Mouse (Mus musculus) midbrain, embryonic 14.5 days (tissue): ENCODE results near the gene Lipe. TPM values are rescaled to one million over a fixed set of nuclear protein-coding genes. Genes with fewer than 3 reads are reported as not detected.

Experiments used
- ATAC-seq: fragments of 200-750 bp; cut with Nextera tagmentation; 2 replicates; pipeline ENCODE4 v1.8.0; 2017; ENCODE audit warnings: moderate number of reproducible peaks, moderate library complexity; ENCODE audit not compliant: low FRiP score, low TSS enrichment
- DNase-seq: peaks from one replicate; pipeline ENCODE4 v3.0.0-alpha.2; 2015
- H3K27ac ChIP-seq: fragments of 300-500 bp; sonication (generic); replicated peaks from 2 replicates; pipeline ENCODE4 v1.5.1; 2014; ENCODE audit warnings: mild to moderate bottlenecking, low read depth, low read length, moderate library complexity
- H3K27me3 ChIP-seq: fragments of 300-500 bp; sonication (generic); 2 replicates; pipeline ENCODE4 v1.6.1; 2014; ENCODE audit warnings: low read length, control low read depth, mixed read lengths; ENCODE audit not compliant: control insufficient read depth, insufficient read depth
- H3K36me3 ChIP-seq: fragments of 300-500 bp; sonication (generic); 2 replicates; pipeline ENCODE4 v1.6.1; 2014; ENCODE audit warnings: low read length, control low read depth; ENCODE audit not compliant: control insufficient read depth, insufficient read depth
- H3K4me1 ChIP-seq: fragments of 300-500 bp; sonication (generic); 2 replicates; pipeline ENCODE4 v1.6.1; 2014; ENCODE audit warnings: mild to moderate bottlenecking, antibody characterized with exemption, low read length, control low read depth; ENCODE audit not compliant: control insufficient read depth, insufficient read depth
- H3K4me2 ChIP-seq: fragments of 300-500 bp; sonication (generic); 2 replicates; pipeline ENCODE4 v1.6.1; 2014; ENCODE audit warnings: mild to moderate bottlenecking, low read length, moderate library complexity
- H3K4me3 ChIP-seq: fragments of 300-500 bp; sonication (generic); replicated peaks from 2 replicates; pipeline ENCODE4 v1.5.1; 2014; ENCODE audit warnings: low read depth, low read length
- H3K9ac ChIP-seq: fragments of 300-500 bp; sonication (generic); replicated peaks from 2 replicates; pipeline ENCODE4 v1.6.1; 2014; ENCODE audit warnings: mild to moderate bottlenecking, low read length, moderate library complexity
- H3K9me3 ChIP-seq: fragments of 300-500 bp; sonication (generic); 2 replicates; pipeline ENCODE4 v1.6.1; 2016; ENCODE audit warnings: low read length, control low read depth, mixed read lengths; ENCODE audit not compliant: control insufficient read depth
- WGBS: fragments of 180-500 bp; shearing (Covaris S2); extraction: QIAGEN DNeasy Blood & Tissue Kit; methylation state at CpG from one replicate; pipeline ENCODE4 v1.1.7; 2014; 5-methylcytosine and 5-hydroxymethylcytosine counted together
- polyA plus RNA-seq: library from polyadenylated mRNA; unstranded; fragments of >200 nt; fragmentation: Nextera tagmentation; extraction: Ambion mirVana; gene quantifications from 2 replicates; pipeline ENCODE4 v1.2.1, GENCODE M21; 2014

Lipe gene
- polyA plus RNA-seq: 3.8 and 9.2 TPM in 2 replicates

DNA sequence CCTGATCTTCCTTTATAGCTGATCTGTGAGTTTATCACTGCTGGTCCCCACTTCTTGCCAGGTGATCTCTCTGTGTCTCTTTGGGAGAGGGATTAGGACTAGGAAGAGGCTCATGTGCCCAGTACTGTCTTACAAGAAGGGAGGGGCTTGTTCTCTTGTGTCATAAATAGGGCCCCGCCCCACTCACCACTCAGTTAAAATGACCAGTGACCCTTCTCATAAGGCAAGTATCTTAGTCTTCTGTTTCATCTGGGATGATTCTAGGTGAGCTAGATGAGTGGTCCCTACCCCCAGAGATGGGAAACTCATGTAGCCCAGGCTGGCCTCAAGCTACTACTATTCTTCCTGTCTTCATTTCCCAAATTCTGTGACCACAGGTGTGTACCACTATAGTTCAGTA is at the start of gene Lipe:
TSS of gene Lipe (minus strand) at position 101 of the 400 bp plus-strand sequence.
- no peak within 1 kb of the TSS for H3K4me2 ChIP-seq
- ATAC-seq (no peak), DNase-seq (no peak)
- H3K4me3 ChIP-seq: no peak within 1 kb of the TSS
- H3K9me3 ChIP-seq: no peaks in the 10 kb centered on the region
- 97% methylated on average over 1 of the region's 1 CpGs for WGBS
- H3K9ac ChIP-seq: no peak within 1 kb of the TSS
- peaks cover 13% of the 10 kb centered on the region for H3K4me1 ChIP-seq
- no peaks in the 10 kb centered on the region for H3K36me3 ChIP-seq
- H3K27me3 ChIP-seq: no peaks in the 10 kb centered on the region
- H3K27ac ChIP-seq: no peak within 1 kb of the TSS

DNA sequence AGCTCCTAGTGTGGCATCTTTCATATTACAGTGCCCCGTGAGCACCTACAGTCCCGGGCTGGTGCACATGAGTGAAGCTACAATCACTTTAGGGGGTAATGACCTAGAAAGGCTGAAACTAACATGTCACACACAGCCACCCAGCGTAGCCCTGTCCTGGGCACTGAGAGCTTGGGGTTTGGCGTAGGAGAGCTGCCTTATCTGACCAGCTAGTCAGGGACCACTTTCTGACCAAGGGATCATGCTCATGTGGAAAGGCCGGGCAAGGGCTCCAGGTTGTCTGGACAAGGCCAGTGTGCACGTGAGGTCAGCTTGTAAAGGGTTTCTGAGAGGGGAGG is 42.3 kb upstream of the Lipe start:
- no peaks in the 10 kb centered on the region for H3K4me1 ChIP-seq
- no peak overlapping the region for H3K4me3 ChIP-seq
- ATAC-seq (no peak), DNase-seq (no peak)
- 91% methylated on average over 6 of the region's 6 CpGs for WGBS
- H3K4me2 ChIP-seq: no peak overlapping the region
- H3K27ac ChIP-seq: no peak overlapping the region
- no peaks in the 10 kb centered on the region for H3K9me3 ChIP-seq
- H3K9ac ChIP-seq: no peak overlapping the region
- H3K27me3 ChIP-seq: no peaks in the 10 kb centered on the region
- no peaks in the 10 kb centered on the region for H3K36me3 ChIP-seq

DNA sequence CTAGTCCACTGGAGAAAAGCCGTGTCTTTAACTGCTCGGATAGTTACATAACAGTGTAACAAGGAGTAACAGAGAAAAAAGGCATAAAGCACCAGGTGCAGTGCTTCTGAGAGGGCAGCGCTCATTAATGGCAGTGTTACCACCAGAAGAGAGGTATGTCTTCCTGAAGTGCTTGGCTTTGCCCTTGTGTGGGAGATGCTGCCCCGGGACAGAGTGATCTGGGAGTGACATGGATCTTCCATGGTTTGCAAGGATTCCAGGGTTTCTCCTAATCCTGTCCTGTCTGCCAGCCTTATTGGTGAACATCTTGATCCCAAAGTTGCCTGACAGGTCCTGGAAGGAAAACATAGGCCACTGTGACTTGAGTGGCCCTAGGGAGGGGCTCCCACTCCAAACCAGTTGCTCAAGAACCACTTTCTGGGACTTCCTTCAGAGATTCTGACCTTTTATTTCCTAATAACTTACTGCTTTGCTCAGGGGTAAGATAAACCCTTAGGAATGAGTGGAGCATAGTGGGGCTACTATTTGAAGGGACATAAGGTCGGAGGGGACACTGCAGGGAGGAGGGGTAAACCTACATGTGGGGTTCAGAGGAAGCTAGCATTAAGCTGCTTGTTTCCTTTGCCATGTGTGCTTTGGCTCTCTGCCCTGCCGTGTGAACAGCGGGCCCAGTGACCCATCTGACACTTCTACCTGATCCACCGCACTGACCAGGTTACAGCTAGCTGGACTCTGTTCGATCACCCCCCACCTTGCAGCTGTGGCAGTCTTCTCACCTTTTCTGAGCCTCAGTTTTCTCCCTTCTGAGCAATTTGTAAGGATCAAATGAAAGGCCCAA is 41.7 kb upstream of the Lipe start:
- Histone ChIP-seq H3K4me1 (no peaks in the 10 kb centered on the region), H3K9me3 (no peaks in the 10 kb centered on the region), H3K36me3 (no peaks in the 10 kb centered on the region), H3K4me2 (no peak overlapping the region), H3K27ac (no peak overlapping the region), H3K4me3 (no peak overlapping the region), H3K27me3 (no peaks in the 10 kb centered on the region), H3K9ac (no peak overlapping the region)
- no peak for ATAC-seq
- WGBS: 92% methylated on average over 9 of the region's 9 CpGs
- no peak for DNase-seq

DNA sequence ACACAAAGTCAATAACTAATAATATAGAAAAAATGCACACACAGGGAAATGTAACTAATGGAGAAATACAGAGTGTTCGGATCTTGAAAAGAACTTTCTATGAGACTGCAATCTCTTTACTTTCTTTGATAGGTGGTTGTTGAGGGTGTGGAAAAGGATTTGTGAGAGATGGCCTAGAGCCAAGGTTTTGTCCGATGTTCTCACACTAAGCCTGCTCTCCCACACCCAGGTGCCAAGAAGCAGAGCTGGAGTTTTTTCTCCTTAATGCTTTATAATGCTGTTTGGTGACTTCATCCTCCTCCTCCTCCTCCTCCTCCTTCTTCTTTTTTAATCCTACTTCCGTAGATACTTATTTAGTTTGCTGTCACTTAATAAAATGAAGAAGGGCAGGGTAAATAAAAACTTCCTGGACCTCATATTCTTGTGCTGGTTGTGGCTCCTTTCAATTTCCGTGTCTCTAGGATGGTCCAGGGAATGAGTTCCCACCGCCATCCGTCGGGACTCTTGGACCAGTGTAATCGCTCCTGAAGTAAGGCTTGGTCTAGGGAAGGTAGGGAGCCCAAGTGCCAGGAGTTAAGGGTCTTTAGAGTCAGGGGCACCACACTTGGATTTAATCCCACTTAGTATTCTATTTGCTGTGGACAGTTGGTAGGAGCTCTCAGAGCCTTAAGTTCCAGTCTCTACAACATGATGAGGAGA is 40.8 kb upstream of the Lipe start:
- no peaks in the 10 kb centered on the region for H3K4me1 ChIP-seq
- ATAC-seq (no peak), DNase-seq (no peak)
- no peak overlapping the region for H3K4me2 ChIP-seq
- H3K27ac ChIP-seq: no peak overlapping the region
- H3K9me3 ChIP-seq: no peaks in the 10 kb centered on the region
- no peak overlapping the region for H3K9ac ChIP-seq
- H3K27me3 ChIP-seq: no peaks in the 10 kb centered on the region
- WGBS: 85% methylated on average over 8 of the region's 8 CpGs
- no peaks in the 10 kb centered on the region for H3K36me3 ChIP-seq
- H3K4me3 ChIP-seq: no peak overlapping the region

GRCm38 (mm10) chr7:25436704-25437103 is 38.2 kb upstream of the Lipe start:
- Histone ChIP-seq H3K9ac (no peak overlapping the region), H3K9me3 (no peaks in the 10 kb centered on the region), H3K4me3 (no peak overlapping the region), H3K4me1 (peaks cover 3% of the 10 kb centered on the region; the same call in 1 of the 2 replicates), H3K36me3 (no peaks in the 10 kb centered on the region), H3K4me2 (no peak overlapping the region), H3K27me3 (no peaks in the 10 kb centered on the region), H3K27ac (no peak overlapping the region)
- ATAC-seq (no peak), DNase-seq (no peak)
- WGBS: 93% methylated on average over 2 of the region's 2 CpGs

DNA sequence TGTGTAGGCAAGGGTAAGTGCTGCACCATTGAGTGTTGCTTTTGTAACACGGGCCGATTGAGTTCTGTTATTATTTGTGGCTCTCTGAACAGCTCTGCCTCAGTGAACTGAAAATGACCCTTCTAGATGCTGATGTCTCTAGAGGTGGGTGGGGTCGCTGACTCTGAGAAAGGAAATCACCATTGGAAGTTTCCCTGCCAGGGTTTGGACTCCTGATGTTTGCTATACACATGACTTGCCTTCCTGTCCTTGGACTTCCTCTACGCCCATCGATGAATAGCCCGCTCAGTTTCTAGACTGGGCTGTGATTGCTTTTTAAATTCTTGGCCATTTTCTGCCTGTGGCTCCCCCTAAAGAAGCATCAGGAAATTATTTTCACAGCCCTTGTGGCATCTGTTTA is 37.7 kb upstream of the Lipe start:
- H3K27ac ChIP-seq: no peak overlapping the region
- H3K4me2 ChIP-seq: no peak overlapping the region
- ATAC-seq (no peak), DNase-seq (no peak)
- H3K27me3 ChIP-seq: no peaks in the 10 kb centered on the region
- peaks cover 3% of the 10 kb centered on the region; the same call in 1 of the 2 replicates for H3K4me1 ChIP-seq
- H3K36me3 ChIP-seq: no peaks in the 10 kb centered on the region
- WGBS: 90% methylated on average over 6 of the region's 6 CpGs
- no peaks in the 10 kb centered on the region for H3K9me3 ChIP-seq
- no peak overlapping the region for H3K9ac ChIP-seq
- H3K4me3 ChIP-seq: no peak overlapping the region

- H3K9ac ChIP-seq: no peak overlapping the region
- no peak overlapping the region for H3K27ac ChIP-seq
- no peaks in the 10 kb centered on the region for H3K36me3 ChIP-seq
- no peak for ATAC-seq
- peaks cover 3% of the 10 kb centered on the region; the same call in 1 of the 2 replicates for H3K4me1 ChIP-seq
- H3K27me3 ChIP-seq: no peaks in the 10 kb centered on the region
- no peak overlapping the region for H3K4me3 ChIP-seq
- DNase-seq: no peak
- WGBS: 90% methylated on average over 2 of the region's 2 CpGs
- H3K4me2 ChIP-seq: no peak overlapping the region
- no peaks in the 10 kb centered on the region for H3K9me3 ChIP-seq
Observed at GRCm38 (mm10) chr7:25435546-25435851, 37.0 kb upstream of the Lipe start.

DNA sequence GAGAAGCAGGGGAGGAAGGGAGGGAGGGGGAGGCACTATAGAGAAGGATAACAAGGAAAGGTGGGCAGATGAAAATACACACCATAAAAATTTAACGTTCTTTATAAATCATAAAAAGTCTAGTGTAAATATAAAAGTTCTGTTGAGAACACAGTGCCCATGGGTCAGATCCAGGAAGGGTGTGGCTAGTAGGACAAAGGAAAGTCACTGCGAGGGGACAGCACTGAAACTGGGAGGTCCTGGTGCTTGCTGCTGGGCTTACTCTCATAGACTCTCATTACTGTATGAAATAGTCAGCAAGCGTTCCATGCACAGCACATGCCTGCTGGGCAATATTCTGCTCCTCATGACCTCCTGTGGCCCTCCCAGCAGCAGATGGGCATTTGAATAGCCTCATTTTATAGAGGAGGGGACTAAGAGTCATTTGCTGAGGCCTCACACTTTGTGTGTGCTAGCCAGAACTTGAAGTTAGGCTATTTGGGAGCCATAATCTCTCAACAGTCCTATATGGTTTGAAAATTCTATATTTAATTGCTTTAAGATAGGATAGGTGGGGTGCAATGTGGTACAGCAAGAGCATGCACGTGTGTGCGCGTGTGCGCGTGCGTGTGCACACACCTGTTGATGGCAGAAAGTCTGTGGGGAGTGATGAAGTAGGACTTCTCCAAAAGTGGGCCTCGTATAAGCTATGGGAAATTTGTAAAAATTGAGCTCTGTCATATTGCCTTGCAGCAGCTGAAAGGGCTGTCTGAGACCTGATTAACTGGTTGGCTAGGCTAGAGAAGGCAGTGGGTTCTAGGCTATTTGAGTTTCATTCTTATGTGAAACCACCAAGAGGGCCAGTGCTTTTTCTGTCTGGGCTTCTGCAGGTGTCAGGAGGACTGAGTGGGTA is 36.4 kb upstream of the Lipe start:
- Histone ChIP-seq H3K9ac (no peak overlapping the region), H3K9me3 (no peaks in the 10 kb centered on the region), H3K27ac (no peak overlapping the region), H3K4me2 (no peak overlapping the region), H3K4me3 (no peak overlapping the region), H3K4me1 (peaks cover 3% of the 10 kb centered on the region; the same call in 1 of the 2 replicates), H3K36me3 (no peaks in the 10 kb centered on the region), H3K27me3 (no peaks in the 10 kb centered on the region)
- WGBS: 90% methylated on average over 10 of the region's 10 CpGs
- no peak for DNase-seq
- ATAC-seq: no peak
